Mouse (Mus musculus) E14TG2a.4 (cell line): ENCODE results near the gene Gucd1.

Source experiments
- CTCF ChIP-seq: conservative IDR thresholded peaks from 2 replicates; pipeline ENCODE4 v1.5.1; 2014; ENCODE audit warnings: low read length
- POU5F1 ChIP-seq: IDR thresholded peaks from 2 replicates; pipeline ENCODE4 v1.6.1; 2014; ENCODE audit warnings: low read length, borderline replicate concordance

GRCm38 (mm10) chr10:75440756-75441155 lies 77.0 kb downstream of the Gucd1 start:
- TF ChIP-seq CTCF (no peak), POU5F1 (no peak)
